Mouse (Mus musculus) midbrain, embryonic 16.5 days (tissue): ENCODE data around the gene Xlr5a. TPM values are rescaled to one million over a fixed set of nuclear protein-coding genes. Genes with fewer than 3 reads are reported as not detected.
"Not testable (repeated sequence)": the region's sequence is repeated elsewhere in the genome, so short reads cannot be mapped to it uniquely, and the experiment has no call there.

Experiments used
- ATAC-seq: fragments of 200-750 bp; cut with Nextera tagmentation; 2 replicates; pipeline ENCODE4 v1.8.0; 2017; ENCODE audit warnings: moderate TSS enrichment
- H3K27ac ChIP-seq: fragments of 300-500 bp; sonication (generic); 2 replicates; pipeline ENCODE4 v1.5.1; 2014; ENCODE audit warnings: mild to moderate bottlenecking, low read length, mixed read lengths
- H3K27me3 ChIP-seq: fragments of 300-500 bp; sonication (generic); 2 replicates; pipeline ENCODE4 v1.6.1; 2014; ENCODE audit warnings: low read depth, low read length, mixed read lengths; ENCODE audit not compliant: control insufficient read depth, insufficient read depth
- H3K36me3 ChIP-seq: fragments of 300-500 bp; sonication (generic); 2 replicates; pipeline ENCODE4 v1.6.1; 2014; ENCODE audit warnings: mild to moderate bottlenecking, low read length, moderate library complexity, mixed read lengths; ENCODE audit not compliant: control insufficient read depth, insufficient read depth
- H3K4me1 ChIP-seq: fragments of 300-500 bp; sonication (generic); 2 replicates; pipeline ENCODE4 v1.6.1; 2014; ENCODE audit warnings: mild to moderate bottlenecking, low read length, mixed read lengths; ENCODE audit not compliant: control insufficient read depth, insufficient read depth
- H3K4me2 ChIP-seq: fragments of 300-500 bp; sonication (generic); 2 replicates; pipeline ENCODE4 v1.6.1; 2014; ENCODE audit warnings: mild to moderate bottlenecking, low read length, mixed read lengths
- H3K4me3 ChIP-seq: fragments of 300-500 bp; sonication (generic); 2 replicates; pipeline ENCODE4 v1.5.1; 2014; ENCODE audit warnings: low read depth, mild to moderate bottlenecking, low read length, moderate library complexity, mixed read lengths
- H3K9ac ChIP-seq: fragments of 300-500 bp; sonication (generic); 2 replicates; pipeline ENCODE4 v1.6.1; 2014; ENCODE audit warnings: low read depth, low read length, mixed read lengths
- H3K9me3 ChIP-seq: fragments of 300-500 bp; sonication (generic); replicated peaks from 2 replicates; pipeline ENCODE4 v1.6.1; 2014; ENCODE audit warnings: mild to moderate bottlenecking, low read length, mixed read lengths; ENCODE audit not compliant: control insufficient read depth, poor library complexity, severe bottlenecking
- WGBS: fragments of 180-500 bp; shearing (Covaris S2); extraction: QIAGEN DNeasy Blood & Tissue Kit; methylation state at CpG from one replicate; pipeline ENCODE4 v1.1.7; 2014; 5-methylcytosine and 5-hydroxymethylcytosine counted together
- polyA plus RNA-seq: library from polyadenylated mRNA; unstranded; fragments of >200 nt; fragmentation: Nextera tagmentation; extraction: Ambion mirVana; gene quantifications from 2 replicates; pipeline ENCODE4 v1.2.1, GENCODE M21; 2015

Gene Xlr5a
- polyA plus RNA-seq, 1 experiment from 2014 or later: not detected

DNA sequence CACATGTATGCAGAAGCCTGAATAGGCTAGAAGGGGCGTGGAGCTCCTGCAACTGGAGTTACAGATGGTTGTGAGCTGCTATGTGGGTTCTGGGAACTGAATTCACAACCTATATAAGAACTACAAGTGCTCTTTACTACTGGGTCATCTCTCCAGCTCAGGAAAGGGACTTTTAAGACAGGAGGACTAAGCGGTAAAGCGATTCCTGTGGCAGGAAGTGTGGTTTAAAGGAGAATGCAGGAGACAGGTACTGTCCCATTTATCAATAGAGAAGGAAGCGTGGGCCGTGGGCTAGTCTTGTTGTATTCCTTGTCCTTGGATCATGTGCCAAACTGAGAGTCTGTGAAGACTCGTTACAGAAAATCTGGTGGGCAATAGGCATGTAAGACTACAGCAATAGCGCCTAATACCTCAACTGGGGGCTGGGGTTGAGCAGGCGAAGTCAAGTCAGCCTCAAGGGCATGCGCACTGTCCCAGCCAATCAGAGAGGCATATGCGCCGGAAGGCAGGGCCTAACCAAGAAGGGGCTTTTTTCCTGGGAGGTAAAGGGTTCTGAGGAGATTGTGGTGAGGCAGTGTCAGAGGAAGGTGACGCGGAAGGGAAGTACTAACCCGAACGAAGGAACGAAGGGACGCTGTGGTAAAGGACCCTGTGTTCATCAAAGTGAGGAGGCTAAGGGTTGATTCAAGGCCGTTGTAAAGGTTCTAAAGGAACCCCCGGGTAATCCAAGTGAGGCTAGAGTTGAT lies 78.8 kb downstream of the Xlr5a start, which contains the start of gene Xlr4b:
TSS of gene Xlr4b (plus strand) at position 515 of the 746 bp plus-strand sequence.
- WGBS: 78% methylated on average over 12 of the region's 19 CpGs
- ATAC-seq: not testable (repeated sequence)

DNA sequence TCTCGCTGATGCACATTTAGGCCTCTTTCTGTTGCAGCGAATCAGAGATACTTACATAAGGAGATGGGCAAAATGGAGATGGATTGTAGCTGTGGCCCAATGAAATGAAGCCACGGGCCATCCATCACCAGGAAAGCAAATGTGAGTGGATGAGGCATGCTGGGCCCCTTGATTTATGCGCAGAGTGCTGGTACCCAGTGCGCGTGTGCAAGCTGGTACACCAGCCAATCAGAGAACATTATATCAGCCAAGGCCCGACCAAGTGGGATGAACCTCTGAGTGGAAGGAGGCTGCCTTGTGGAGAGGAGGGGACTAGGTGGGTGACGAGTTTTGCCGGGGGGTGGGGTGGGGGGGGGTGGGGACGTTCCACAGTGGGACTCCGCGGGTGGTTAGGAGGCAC lies 100.8 kb downstream of the Xlr5a start, which contains the start of gene Xlr3b:
TSS of gene Xlr3b (plus strand) at position 274 of the 400 bp plus-strand sequence.
- not testable (repeated sequence) for H3K4me2 ChIP-seq, H3K27me3 ChIP-seq, H3K9me3 ChIP-seq, H3K9ac ChIP-seq, H3K27ac ChIP-seq, H3K36me3 ChIP-seq, H3K4me3 ChIP-seq, H3K4me1 ChIP-seq
- ATAC-seq: peak; percentile 68; the same call in 1 of the 2 replicates
- 91% methylated on average over 6 of the region's 12 CpGs for WGBS

More for the DNA sequence above, 78.8 kb downstream of the Xlr5a start, which contains the start of gene Xlr4b:
- not testable (repeated sequence) for H3K9me3 ChIP-seq, H3K4me3 ChIP-seq, H3K27me3 ChIP-seq, H3K4me2 ChIP-seq, H3K36me3 ChIP-seq, H3K9ac ChIP-seq, H3K4me1 ChIP-seq, H3K27ac ChIP-seq

DNA sequence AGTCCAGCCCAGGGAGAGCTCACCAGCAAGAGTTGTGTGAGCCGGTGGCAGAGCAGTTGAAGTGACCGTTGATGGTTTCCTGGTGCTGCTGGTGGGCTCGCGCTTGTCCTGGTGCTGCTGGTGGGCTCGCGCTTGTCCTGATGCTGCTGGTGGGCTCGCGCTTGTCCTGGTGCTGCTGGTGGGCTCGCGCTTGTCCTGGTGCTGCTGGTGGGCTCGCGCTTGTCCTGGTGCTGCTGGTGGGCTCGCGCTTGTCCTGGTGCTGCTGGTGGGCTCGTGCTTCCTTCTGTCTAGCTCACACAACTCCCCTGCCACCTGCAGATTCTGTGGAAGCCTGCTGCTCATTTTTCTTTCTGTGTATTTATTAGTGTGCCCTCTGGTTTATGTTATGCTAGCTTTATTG lies 115.9 kb downstream of the Xlr5a start, which contains the start of gene Spin2d:
TSS of gene Spin2d (minus strand) at position 101 of the 400 bp plus-strand sequence.
- not testable (repeated sequence) for H3K4me2 ChIP-seq, H3K36me3 ChIP-seq, H3K27me3 ChIP-seq, H3K4me1 ChIP-seq, ATAC-seq, H3K27ac ChIP-seq, H3K9ac ChIP-seq, H3K9me3 ChIP-seq, H3K4me3 ChIP-seq
- 84% methylated on average over 6 of the region's 15 CpGs for WGBS

DNA sequence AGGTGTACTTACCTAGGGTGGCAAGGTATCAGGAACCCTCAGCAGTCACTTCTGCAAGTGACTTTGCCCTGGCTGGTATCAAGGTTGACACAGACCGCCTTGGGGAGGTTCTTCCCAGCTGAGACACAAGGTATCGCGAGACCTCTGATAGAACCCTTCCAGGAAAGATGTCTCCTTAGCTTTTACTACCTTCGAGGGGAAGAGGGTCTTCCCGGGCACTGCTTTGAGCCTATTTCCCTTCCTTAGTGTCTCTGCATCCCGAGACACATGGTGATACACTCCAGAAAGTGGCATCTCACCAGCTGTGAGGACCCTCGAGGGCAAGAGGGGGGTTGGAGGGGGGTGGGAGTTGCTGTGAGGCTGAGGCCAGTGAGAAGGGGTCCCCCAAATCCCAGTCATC lies 143.4 kb downstream of the Xlr5a start, which contains the start of gene DXBay18:
TSS of gene DXBay18 (minus strand) at position 101 of the 400 bp plus-strand sequence.
- not testable (repeated sequence) for H3K4me2 ChIP-seq, H3K27me3 ChIP-seq, H3K9ac ChIP-seq, H3K27ac ChIP-seq, H3K36me3 ChIP-seq, H3K4me3 ChIP-seq, H3K4me1 ChIP-seq, ATAC-seq, H3K9me3 ChIP-seq
- no CpG with 5 or more reads among the region's 7 CpGs for WGBS

DNA sequence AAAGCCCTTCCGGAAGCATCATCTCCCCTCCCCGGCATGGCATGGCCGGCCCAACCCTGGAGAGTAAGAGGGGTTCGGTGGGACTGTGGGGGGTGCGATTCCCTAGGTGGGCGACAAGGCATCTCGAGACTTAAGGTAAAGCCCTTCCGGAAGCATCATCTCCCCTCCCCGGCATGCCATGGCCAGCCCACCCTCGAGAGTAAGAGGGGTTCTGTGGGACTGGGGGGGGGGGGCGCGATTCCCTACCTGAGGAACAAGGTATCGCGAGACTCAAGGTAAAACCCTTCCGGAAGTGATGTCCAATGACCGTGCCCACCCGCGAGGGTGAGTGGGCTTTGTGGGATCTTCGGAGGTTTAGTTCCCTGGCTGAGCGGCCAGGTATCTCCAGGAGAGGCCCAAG lies 144.3 kb downstream of the Xlr5a start, which contains the start of gene Xlr5b:
TSS of gene Xlr5b (plus strand) at position 301 of the 400 bp plus-strand sequence.
- H3K27ac ChIP-seq, H3K4me3 ChIP-seq, H3K36me3 ChIP-seq, H3K4me2 ChIP-seq, H3K4me1 ChIP-seq, H3K9me3 ChIP-seq, H3K9ac ChIP-seq, ATAC-seq, H3K27me3 ChIP-seq: not testable (repeated sequence)
- WGBS: no CpG with 5 or more reads among the region's 20 CpGs

GRCm38 (mm10) chrX:73143218-73143618 lies 149.6 kb downstream of the Xlr5a start:
- ATAC-seq: peak; percentile 92
- not testable (repeated sequence) for H3K27me3 ChIP-seq, H3K9ac ChIP-seq, H3K4me2 ChIP-seq, H3K9me3 ChIP-seq, H3K27ac ChIP-seq, H3K4me1 ChIP-seq, H3K36me3 ChIP-seq, H3K4me3 ChIP-seq
- no CpG with 5 or more reads among the region's 7 CpGs for WGBS

- H3K36me3 ChIP-seq, H3K4me3 ChIP-seq, H3K4me1 ChIP-seq, H3K4me2 ChIP-seq, H3K9ac ChIP-seq, H3K9me3 ChIP-seq, H3K27ac ChIP-seq, H3K27me3 ChIP-seq: not testable (repeated sequence)
- WGBS: no CpG with 5 or more reads among the region's 12 CpGs
- peak; percentile 94 for ATAC-seq
Measured at GRCm38 (mm10) chrX:73122859-73123829, 169.6 kb downstream of the Xlr5a start.

DNA sequence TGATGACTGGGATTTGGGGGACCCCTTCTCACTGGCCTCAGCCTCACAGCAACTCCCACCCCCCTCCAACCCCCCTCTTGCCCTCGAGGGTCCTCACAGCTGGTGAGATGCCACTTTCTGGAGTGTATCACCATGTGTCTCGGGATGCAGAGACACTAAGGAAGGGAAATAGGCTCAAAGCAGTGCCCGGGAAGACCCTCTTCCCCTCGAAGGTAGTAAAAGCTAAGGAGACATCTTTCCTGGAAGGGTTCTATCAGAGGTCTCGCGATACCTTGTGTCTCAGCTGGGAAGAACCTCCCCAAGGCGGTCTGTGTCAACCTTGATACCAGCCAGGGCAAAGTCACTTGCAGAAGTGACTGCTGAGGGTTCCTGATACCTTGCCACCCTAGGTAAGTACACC lies 176.0 kb downstream of the Xlr5a start, which contains the start of gene Gm14685:
TSS of gene Gm14685 (plus strand) at position 301 of the 400 bp plus-strand sequence.
- WGBS: no CpG with 5 or more reads among the region's 7 CpGs
- not testable (repeated sequence) for ATAC-seq

More for the DNA sequence above, 176.0 kb downstream of the Xlr5a start, which contains the start of gene Gm14685:
- not testable (repeated sequence) for H3K4me1 ChIP-seq, H3K27me3 ChIP-seq, H3K4me2 ChIP-seq, H3K9ac ChIP-seq, H3K36me3 ChIP-seq, H3K27ac ChIP-seq, H3K4me3 ChIP-seq, H3K9me3 ChIP-seq
